20 mouse cellular contexts compared by ENCODE assay signal in genomic region chr1:77279566-77279965, GRCm38 (mm10).
A peak's percentile ranks its signal among the peaks of the same experiment; 100 is the strongest.
DNase-seq lines count a peak whose midpoint lies in the region; ATAC-seq and TF ChIP-seq lines count a peak whose summit lies in the region.
"Had no signal": no experiment of that assay in that cellular context is flagged by ENCODE, and none has a peak within 500 bp of the region (broad histone marks: within the 10 kb centered on the region; RNA-seq: fewer than 3 reads in every experiment).

No protein-coding gene starts in this region.

- no peak for TF ChIP-seq POLR2A in liver, adult 2 months (IDR thresholded peaks at IDR 0.05; ENCODE audit: extremely low read depth, insufficient read depth, low read length)

- no peak overlapping the region for H3K27ac ChIP-seq in intestine, embryonic 15.5 days
- H3K27ac ChIP-seq in intestine, postnatal 0 days (ENCODE audit: low read depth, low read length), result no peak overlapping the region
- H3K27ac ChIP-seq in liver, adult 2 months (replicated peaks; ENCODE audit: insufficient read depth, low read depth, low read length), result no peak overlapping the region
- H3K27ac ChIP-seq: embryonic facial prominence, embryonic 12.5 days; forebrain, embryonic 15.5 days; hindbrain, postnatal 0 days; limb, embryonic 12.5 days; midbrain, embryonic 10.5 days; neural tube, embryonic 12.5 days had no signal

- no peak overlapping the region for H3K4me3 ChIP-seq in intestine, embryonic 15.5 days (replicated peaks)
- H3K4me3 ChIP-seq in intestine, postnatal 0 days (ENCODE audit: low read depth, low read length), result no peak overlapping the region
- no peak overlapping the region for H3K4me3 ChIP-seq in liver, adult 2 months (ENCODE audit: insufficient read depth, low read depth, low read length)
- H3K4me3 ChIP-seq: embryonic facial prominence, embryonic 12.5 days; erythroblast, embryonic 14.5 days; forebrain, embryonic 15.5 days; limb, embryonic 12.5 days; midbrain, embryonic 10.5 days; neural tube, embryonic 12.5 days had no signal

- no peak for TF ChIP-seq CTCF in intestine, postnatal 0 days (IDR thresholded peaks at IDR 0.05; ENCODE audit: low read depth)
- TF ChIP-seq CTCF in liver, adult 2 months (IDR thresholded peaks at IDR 0.05; ENCODE audit: low read depth, low read length), result no peak

- no peak overlapping the region for H3K9ac ChIP-seq in intestine, embryonic 15.5 days
- H3K9ac ChIP-seq in intestine, postnatal 0 days (ENCODE audit: low read depth, low read length), result no peak overlapping the region
- no peak overlapping the region for H3K9ac ChIP-seq in liver, adult 2 months (ENCODE audit: low read depth, low read length)
- H3K9ac ChIP-seq: embryonic facial prominence, embryonic 12.5 days; forebrain, embryonic 15.5 days; limb, embryonic 12.5 days; neural tube, embryonic 12.5 days had no signal

- H3K36me3 ChIP-seq in intestine, embryonic 15.5 days, result no peaks in the 10 kb centered on the region
- no peaks in the 10 kb centered on the region for H3K36me3 ChIP-seq in intestine, postnatal 0 days (ENCODE audit: control insufficient read depth, insufficient read depth)
- H3K36me3 ChIP-seq in liver, adult 2 months (ENCODE audit: control insufficient read depth, insufficient read depth, low read length), result no peaks in the 10 kb centered on the region
- H3K36me3 ChIP-seq: embryonic facial prominence, embryonic 12.5 days; forebrain, embryonic 15.5 days; limb, embryonic 12.5 days; midbrain, embryonic 10.5 days; neural tube, embryonic 12.5 days had no signal

- H3K79me2 ChIP-seq in liver, adult 2 months (ENCODE audit: control insufficient read depth, insufficient read depth, low read length), result no peaks in the 10 kb centered on the region

- no peaks in the 10 kb centered on the region for H3K27me3 ChIP-seq in intestine, embryonic 15.5 days (replicated peaks)
- H3K27me3 ChIP-seq in intestine, postnatal 0 days (replicated peaks; ENCODE audit: control insufficient read depth, insufficient read depth, low read length), result no peaks in the 10 kb centered on the region
- H3K27me3 ChIP-seq in liver, adult 2 months (ENCODE audit: control insufficient read depth, insufficient read depth, low read length), result no peaks in the 10 kb centered on the region
- H3K27me3 ChIP-seq: embryonic facial prominence, embryonic 12.5 days; forebrain, embryonic 15.5 days; limb, embryonic 12.5 days; neural tube, embryonic 12.5 days had no signal

- no peaks in the 10 kb centered on the region for H3K9me3 ChIP-seq in intestine, embryonic 15.5 days
- H3K9me3 ChIP-seq in intestine, postnatal 0 days (ENCODE audit: control insufficient read depth), result no peaks in the 10 kb centered on the region
- H3K9me3 ChIP-seq: embryonic facial prominence, embryonic 12.5 days; forebrain, embryonic 15.5 days; limb, embryonic 12.5 days; midbrain, embryonic 10.5 days; neural tube, embryonic 12.5 days had no signal

- peak; percentile 80 for ATAC-seq in intestine, embryonic 15.5 days
- no peak for ATAC-seq in intestine, postnatal 0 days
- ATAC-seq: forebrain, embryonic 15.5 days; hindbrain, postnatal 0 days had no signal

- no peak overlapping the region for H3K4me2 ChIP-seq in intestine, embryonic 15.5 days (replicated peaks)
- no peak overlapping the region for H3K4me2 ChIP-seq in intestine, postnatal 0 days (replicated peaks; ENCODE audit: low read depth)
- H3K4me2 ChIP-seq: embryonic facial prominence, embryonic 12.5 days; forebrain, embryonic 15.5 days; limb, embryonic 12.5 days; neural tube, embryonic 12.5 days had no signal

- 52% methylated on average over 7 of the region's 7 CpGs for WGBS in intestine, embryonic 15.5 days
- WGBS in intestine, postnatal 0 days, result 47% methylated on average over 7 of the region's 7 CpGs
- 17% methylated on average over 7 of the region's 7 CpGs for WGBS in liver, adult 2 months

- H3K4me1 ChIP-seq in intestine, embryonic 15.5 days (replicated peaks), result 0 out of 2 replicates have a peak, but pooled peaks cover 3% of the 10 kb centered on the region
- H3K4me1 ChIP-seq in intestine, postnatal 0 days (replicated peaks; ENCODE audit: control insufficient read depth, insufficient read depth, low read length), result no peaks in the 10 kb centered on the region; the same call in 1 of the 2 replicates
- peaks cover 2% of the 10 kb centered on the region; the same call in 1 of the 2 replicates for H3K4me1 ChIP-seq in liver, adult 2 months (ENCODE audit: control insufficient read depth, insufficient read depth, low read length)
- H3K4me1 ChIP-seq: embryonic facial prominence, embryonic 12.5 days; neural tube, embryonic 12.5 days had no signal

- peak; percentile 79 for DNase-seq in liver, adult 2 months (ENCODE audit: extremely low read depth, low read depth, low spot score)
- DNase-seq in liver, result no peak
- DNase-seq in fat pad, adult 2 months (ENCODE audit: extremely low read depth, low read depth, low spot score), result peak; percentile 36
- peak; percentile 28 for DNase-seq in mesoderm, embryonic 11.5 days (ENCODE audit: low read depth, low spot score)
- DNase-seq in thymus, postnatal 25 days, result no peak
- no peak for DNase-seq in frontal cortex, postnatal 36 days (ENCODE audit: low spot score in 2 of 2)
- DNase-seq: B cell, adult 2 months; cerebellum, adult 9-10 months; gastrocnemius, postnatal 25 days; lung, postnatal 14 days; thymus, postnatal 36 days had no signal

Comparison
In these comparisons a context has a peak if more than half of its experiments do, and no peak if none do; other contexts are left out.
1. DNase-seq: peak in liver, adult 2 months (single experiment), fat pad, adult 2 months (single experiment) and mesoderm, embryonic 11.5 days (single experiment); none in liver (single experiment), thymus, postnatal 25 days (single experiment) and frontal cortex, postnatal 36 days (0 of 2).